Mouse (Mus musculus) hindbrain, embryonic 13.5 days (tissue): ENCODE results near the gene Itpr1. TPM values are rescaled to one million over a fixed set of nuclear protein-coding genes. Genes with fewer than 3 reads are reported as not detected.

ENCODE experiments used
- ATAC-seq: fragments of 200-750 bp; cut with Nextera tagmentation; 2 replicates; pipeline ENCODE4 v1.8.0; 2017; ENCODE audit warnings: moderate TSS enrichment; ENCODE audit not compliant: low FRiP score
- H3K27ac ChIP-seq: fragments of 300-500 bp; sonication (generic); 2 replicates; pipeline ENCODE4 v1.5.1; 2015; ENCODE audit warnings: inconsistent platforms, mild to moderate bottlenecking, moderate library complexity
- H3K27me3 ChIP-seq: fragments of 300-500 bp; sonication (generic); 2 replicates; pipeline ENCODE4 v1.6.1; 2015; ENCODE audit warnings: mild to moderate bottlenecking, inconsistent platforms
- H3K36me3 ChIP-seq: fragments of 300-500 bp; sonication (generic); 2 replicates; pipeline ENCODE4 v1.6.1; 2015; ENCODE audit warnings: mild to moderate bottlenecking, inconsistent platforms
- H3K4me1 ChIP-seq: fragments of 300-500 bp; sonication (generic); replicated peaks from 2 replicates; pipeline ENCODE4 v1.6.1; 2015; ENCODE audit warnings: inconsistent platforms
- H3K4me2 ChIP-seq: fragments of 300-500 bp; sonication (generic); 2 replicates; pipeline ENCODE4 v1.6.1; 2015; ENCODE audit warnings: inconsistent platforms, mild to moderate bottlenecking, moderate library complexity
- H3K4me3 ChIP-seq: fragments of 300-500 bp; sonication (generic); 2 replicates; pipeline ENCODE4 v1.5.1; 2015; ENCODE audit warnings: mild to moderate bottlenecking, inconsistent platforms
- H3K9ac ChIP-seq: fragments of 300-500 bp; sonication (generic); 2 replicates; pipeline ENCODE4 v1.6.1; 2015; ENCODE audit warnings: mild to moderate bottlenecking, inconsistent platforms
- H3K9me3 ChIP-seq: fragments of 300-500 bp; sonication (generic); 2 replicates; pipeline ENCODE4 v1.6.1; 2016; ENCODE audit warnings: inconsistent platforms
- WGBS: fragments of 180-500 bp; shearing (Covaris S2); methylation state at CpG from one replicate; pipeline ENCODE4 v1.1.7; 2015; 5-methylcytosine and 5-hydroxymethylcytosine counted together
- polyA plus RNA-seq: library from polyadenylated mRNA; unstranded; fragments of >200 nt; fragmentation: Nextera tagmentation; extraction: Ambion mirVana; gene quantifications from 2 replicates; pipeline ENCODE4 v1.2.1, GENCODE M21; 2015

Itpr1 gene
- polyA plus RNA-seq, 1 experiment from 2014 or later = 6.1 TPM

- no peak overlapping the region for H3K9ac ChIP-seq
- no peaks in the 10 kb centered on the region for H3K4me1 ChIP-seq
- H3K9me3 ChIP-seq = no peaks in the 10 kb centered on the region
- no peaks in the 10 kb centered on the region for H3K36me3 ChIP-seq
- H3K27ac ChIP-seq = no peak overlapping the region
- whole genome bisulfite sequencing = 48% methylated on average over 4 of the region's 4 CpGs
- no peak overlapping the region for H3K4me3 ChIP-seq
- ATAC-seq = no peak
- H3K27me3 ChIP-seq = peaks cover 11% of the 10 kb centered on the region; the same call in 1 of the 2 replicates
- no peak overlapping the region for H3K4me2 ChIP-seq
Observed at GRCm38 (mm10) chr6:108192632-108193031, 20.3 kb upstream of the Itpr1 start.

- Histone ChIP-seq H3K27me3 (no peaks in the 10 kb centered on the region), H3K9me3 (no peaks in the 10 kb centered on the region), H3K4me2 (no peak overlapping the region), H3K27ac (no peak overlapping the region), H3K4me3 (no peak overlapping the region), H3K4me1 (no peaks in the 10 kb centered on the region), H3K9ac (no peak overlapping the region), H3K36me3 (no peaks in the 10 kb centered on the region)
- 85% methylated on average over 7 of the region's 7 CpGs for WGBS
- no peak for ATAC-seq
Observed at GRCm38 (mm10) chr6:108196665-108197064, 16.2 kb upstream of the Itpr1 start.

DNA sequence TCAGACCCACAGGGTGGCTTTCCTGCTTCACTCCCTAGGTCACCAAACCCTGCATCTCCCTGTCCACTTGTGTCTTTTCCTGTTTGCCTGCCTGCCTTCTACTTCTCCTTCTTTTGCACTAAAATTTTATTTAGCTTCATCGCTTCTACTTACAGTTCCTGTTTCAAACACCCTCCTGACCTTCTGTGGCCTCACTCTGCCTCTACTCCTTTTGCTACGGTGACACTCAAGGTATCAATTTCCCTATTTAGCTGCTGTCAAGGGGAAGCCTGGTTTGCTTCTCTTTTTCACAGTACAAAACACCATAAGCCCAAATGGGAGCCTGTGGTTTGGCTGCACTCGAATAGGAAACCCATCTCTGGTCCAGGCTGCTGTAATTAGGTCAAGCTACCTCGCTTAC is 15.8 kb upstream of the Itpr1 start:
- ATAC-seq = no peak
- Histone ChIP-seq H3K27me3 (no peaks in the 10 kb centered on the region), H3K4me3 (no peak overlapping the region), H3K4me2 (no peak overlapping the region), H3K9me3 (no peaks in the 10 kb centered on the region), H3K9ac (no peak overlapping the region), H3K36me3 (no peaks in the 10 kb centered on the region), H3K27ac (no peak overlapping the region), H3K4me1 (no peaks in the 10 kb centered on the region)
- WGBS = 75% methylated on average over 4 of the region's 4 CpGs

DNA sequence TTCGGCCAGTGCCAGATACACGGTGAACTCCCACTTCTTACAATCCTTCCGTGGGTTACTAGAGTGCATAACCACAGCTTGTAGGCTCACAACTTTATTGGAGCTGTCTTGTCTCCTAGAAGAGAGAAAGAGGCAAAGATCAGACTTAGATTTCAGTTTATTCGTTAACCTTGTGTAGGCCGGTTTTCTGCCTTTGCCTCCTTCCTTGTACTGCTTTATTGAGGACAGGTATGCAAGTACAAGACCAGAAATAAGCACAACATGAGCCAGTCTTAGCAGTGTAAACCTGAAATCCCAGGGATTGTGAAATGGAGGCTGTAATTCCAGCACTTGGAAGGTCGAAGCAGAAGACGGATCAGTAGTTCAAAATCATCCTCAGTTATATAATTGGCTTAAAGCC is 14.6 kb upstream of the Itpr1 start:
- Histone ChIP-seq H3K27me3 (no peaks in the 10 kb centered on the region), H3K27ac (no peak overlapping the region), H3K9ac (no peak overlapping the region), H3K4me2 (no peak overlapping the region), H3K4me1 (no peaks in the 10 kb centered on the region), H3K9me3 (no peaks in the 10 kb centered on the region), H3K4me3 (no peak overlapping the region), H3K36me3 (no peaks in the 10 kb centered on the region)
- WGBS = 89% methylated on average over 7 of the region's 7 CpGs
- no peak for ATAC-seq

- Histone ChIP-seq H3K9ac (no peak overlapping the region), H3K4me1 (no peaks in the 10 kb centered on the region), H3K4me3 (no peak overlapping the region), H3K27ac (no peak overlapping the region), H3K9me3 (no peaks in the 10 kb centered on the region), H3K36me3 (no peaks in the 10 kb centered on the region), H3K4me2 (no peak overlapping the region), H3K27me3 (no peaks in the 10 kb centered on the region)
- no peak for ATAC-seq
- 92% methylated on average over 2 of the region's 2 CpGs for WGBS
Observed at GRCm38 (mm10) chr6:108204322-108204721, 8.6 kb upstream of the Itpr1 start.

DNA sequence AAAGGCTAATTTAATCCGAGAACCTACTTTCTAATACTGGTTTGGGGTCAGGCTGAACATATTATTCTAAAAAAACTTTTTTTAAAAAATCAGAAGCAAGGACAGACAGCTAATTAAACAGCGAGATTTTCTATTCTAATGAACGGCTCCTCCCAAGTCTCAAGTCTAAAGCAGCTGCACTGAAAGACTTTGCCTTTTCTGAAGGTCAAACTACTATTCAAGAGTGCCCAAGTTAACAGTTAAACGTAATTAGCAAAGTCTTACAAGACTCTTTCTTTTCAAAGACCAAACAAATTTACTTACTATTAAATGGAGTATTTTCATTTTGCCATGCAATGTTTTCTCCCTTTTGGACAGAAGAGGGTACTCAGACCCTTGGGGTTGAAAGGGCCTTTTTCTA is 6.8 kb upstream of the Itpr1 start:
- Histone ChIP-seq H3K27me3 (peaks cover 1% of the 10 kb centered on the region; the same call in 1 of the 2 replicates), H3K9ac (no peak overlapping the region), H3K27ac (no peak overlapping the region), H3K36me3 (no peaks in the 10 kb centered on the region), H3K4me1 (no peaks in the 10 kb centered on the region), H3K9me3 (no peaks in the 10 kb centered on the region), H3K4me2 (no peak overlapping the region), H3K4me3 (no peak overlapping the region)
- WGBS = 82% methylated on average over 4 of the region's 4 CpGs
- ATAC-seq = no peak

- Histone ChIP-seq H3K4me3 (no peak overlapping the region), H3K36me3 (no peaks in the 10 kb centered on the region), H3K27me3 (peaks cover 9% of the 10 kb centered on the region; the same call in 1 of the 2 replicates), H3K9ac (no peak overlapping the region), H3K4me2 (no peak overlapping the region), H3K9me3 (no peaks in the 10 kb centered on the region), H3K27ac (no peak overlapping the region), H3K4me1 (peaks cover 4% of the 10 kb centered on the region; the same call in 1 of the 2 replicates)
- 89% methylated on average over 5 of the region's 5 CpGs for WGBS
- ATAC-seq = no peak
Observed at GRCm38 (mm10) chr6:108206914-108207566, 5.9 kb upstream of the Itpr1 start.

DNA sequence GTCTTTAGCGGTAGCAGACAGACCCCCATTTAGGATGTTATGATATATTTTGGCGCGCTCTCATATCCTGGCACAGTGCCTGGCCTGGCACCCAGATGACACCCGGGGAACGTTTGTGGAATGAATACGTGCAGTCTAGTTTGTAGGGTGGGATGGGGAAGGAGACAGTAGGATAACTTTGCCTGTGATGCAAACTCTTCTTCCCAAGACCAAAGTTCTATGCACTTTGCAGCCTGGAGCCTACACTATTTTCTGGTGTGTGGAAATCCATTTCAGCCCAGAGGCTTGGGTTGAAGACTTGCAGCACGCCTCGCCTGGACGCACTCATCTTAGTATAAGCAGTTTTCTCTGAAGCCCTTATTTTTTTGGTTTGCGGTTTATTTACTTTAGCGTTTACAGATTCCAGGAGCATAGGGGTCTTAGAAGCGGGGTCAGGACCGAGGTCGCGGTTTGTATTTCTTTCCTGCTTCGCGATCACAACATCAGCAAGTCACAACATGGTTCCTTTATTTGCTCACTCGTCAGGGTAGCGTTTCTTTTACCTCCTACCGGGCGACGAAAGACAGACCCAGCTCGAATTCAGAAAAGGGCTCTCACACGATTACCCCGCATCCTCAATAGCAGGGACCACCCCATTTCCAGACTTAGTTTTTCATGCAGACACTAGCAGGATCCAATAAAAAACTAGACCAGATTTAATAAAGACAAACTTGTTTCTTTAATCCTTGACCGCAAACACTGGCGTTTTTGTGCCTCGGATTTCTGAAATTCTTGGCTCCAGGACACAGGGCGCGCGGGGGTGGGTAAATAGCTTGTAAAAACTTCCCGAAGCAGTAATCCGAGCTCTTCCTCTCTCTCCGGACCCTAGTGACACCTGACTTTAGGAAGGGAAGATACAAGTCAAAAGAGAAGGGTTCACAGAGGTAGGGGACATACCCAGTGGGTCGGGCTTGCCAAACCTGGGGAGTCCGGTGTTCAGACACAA is 708 bp upstream of the Itpr1 start:
- Histone ChIP-seq H3K9me3 (no peaks in the 10 kb centered on the region), H3K27me3 (peaks cover 16% of the 10 kb centered on the region; the same call in 1 of the 2 replicates), H3K4me2 (peak overlapping the region; percentile 94), H3K4me1 (peaks cover 17% of the 10 kb centered on the region), H3K36me3 (no peaks in the 10 kb centered on the region), H3K27ac (0 out of 2 replicates have a peak overlapping the region, but pooled peaks have one; percentile 3), H3K9ac (peak overlapping the region; percentile 72), H3K4me3 (peak overlapping the region; percentile 66)
- 8% methylated on average over 36 of the region's 36 CpGs for WGBS
- ATAC-seq = peak; percentile 15

DNA sequence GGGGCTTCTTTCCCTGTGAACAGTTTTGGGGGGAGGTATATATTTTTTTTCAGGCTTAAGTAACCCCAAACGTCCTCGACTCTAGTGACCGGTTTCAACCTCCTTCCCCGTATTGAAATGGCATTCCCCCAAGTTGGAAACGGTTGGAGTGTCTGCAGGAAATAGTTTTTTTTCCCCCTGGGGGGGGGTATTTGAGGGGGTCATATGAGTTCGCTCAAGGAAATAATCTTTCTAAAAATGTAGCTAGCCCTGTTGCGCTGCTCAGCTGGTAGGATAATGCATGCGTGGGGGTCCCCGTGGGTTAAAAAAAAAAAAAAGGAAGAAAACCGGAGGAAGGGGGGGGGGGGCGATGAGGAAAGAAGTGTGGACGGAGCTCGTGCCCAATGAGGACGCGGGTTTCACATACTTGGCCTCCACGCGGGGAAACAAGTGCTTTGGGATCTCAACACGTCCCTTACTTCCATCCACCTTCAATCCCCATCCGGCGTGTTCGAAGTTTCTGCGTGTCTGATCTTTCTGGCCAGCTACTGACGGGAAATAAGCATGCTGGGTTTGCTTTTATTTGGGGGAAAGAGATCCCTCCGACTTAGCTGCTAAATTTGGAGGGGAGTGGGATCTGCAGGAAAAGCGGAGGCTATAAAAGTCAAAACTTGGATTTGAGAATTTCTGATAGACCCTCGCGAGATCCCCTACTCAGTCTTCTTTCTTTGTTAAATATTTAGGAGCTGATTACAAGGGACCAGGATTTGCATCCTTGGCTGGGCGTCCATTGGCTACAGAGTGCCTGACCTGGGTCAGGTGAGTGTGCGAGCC is 791 bp downstream of the Itpr1 start:
- H3K27ac ChIP-seq = no peak overlapping the region
- peak overlapping the region; percentile 72 for H3K9ac ChIP-seq
- ATAC-seq = no peak; the same call in 1 of the 2 replicates
- peak overlapping the region; percentile 66 for H3K4me3 ChIP-seq
- no peaks in the 10 kb centered on the region for H3K36me3 ChIP-seq
- peaks cover 16% of the 10 kb centered on the region; the same call in 1 of the 2 replicates for H3K27me3 ChIP-seq
- 1% methylated on average over 29 of the region's 29 CpGs for WGBS
- peaks cover 17% of the 10 kb centered on the region for H3K4me1 ChIP-seq
- H3K9me3 ChIP-seq = no peaks in the 10 kb centered on the region
- H3K4me2 ChIP-seq = peak overlapping the region; percentile 94

GRCm38 (mm10) chr6:108214294-108214925 is 1.5 kb downstream of the Itpr1 start:
- Histone ChIP-seq H3K4me3 (peak overlapping the region; percentile 66), H3K9me3 (no peaks in the 10 kb centered on the region), H3K27ac (no peak overlapping the region), H3K27me3 (peaks cover 16% of the 10 kb centered on the region; the same call in 1 of the 2 replicates), H3K4me2 (peak overlapping the region; percentile 94), H3K36me3 (no peaks in the 10 kb centered on the region), H3K4me1 (peaks cover 17% of the 10 kb centered on the region), H3K9ac (peak overlapping the region; percentile 72; the same call in 1 of the 2 replicates)
- 15% methylated on average over 10 of the region's 10 CpGs for WGBS
- no peak for ATAC-seq

DNA sequence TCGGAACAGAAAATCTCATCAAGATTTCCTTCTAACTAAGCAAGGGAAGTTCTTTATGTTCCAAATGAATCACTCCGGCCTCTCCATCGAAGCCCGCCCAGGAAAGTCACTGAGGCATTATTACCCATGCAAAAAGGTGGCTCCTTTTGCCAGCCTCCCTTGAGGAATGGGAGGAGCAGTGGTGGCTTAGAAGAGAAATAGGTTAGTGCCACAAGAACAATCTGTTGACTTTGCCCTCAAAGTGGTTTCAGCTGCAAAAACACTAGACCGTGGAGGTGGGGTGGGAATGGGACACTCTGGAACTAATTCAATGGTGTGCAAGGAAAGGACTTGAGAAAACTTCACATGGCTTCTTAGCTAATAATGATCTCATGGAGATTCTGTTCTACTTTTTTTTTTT is 3.2 kb downstream of the Itpr1 start:
- H3K27ac ChIP-seq = no peak overlapping the region
- no peaks in the 10 kb centered on the region for H3K36me3 ChIP-seq
- H3K4me1 ChIP-seq = peaks cover 17% of the 10 kb centered on the region
- H3K27me3 ChIP-seq = peaks cover 15% of the 10 kb centered on the region; the same call in 1 of the 2 replicates
- H3K4me3 ChIP-seq = no peak overlapping the region
- ATAC-seq = no peak
- WGBS = 80% methylated on average over 5 of the region's 5 CpGs
- no peak overlapping the region for H3K9ac ChIP-seq
- no peaks in the 10 kb centered on the region for H3K9me3 ChIP-seq
- H3K4me2 ChIP-seq = no peak overlapping the region
